Mouse (Mus musculus): Measurements from ENCODE around the gene Pard3b. TPM values are rescaled to one million over a fixed set of nuclear protein-coding genes. Genes with fewer than 3 reads are reported as not detected.

Pard3b gene
- polyA plus RNA-seq, 2 experiments = 0.44 to 1.4 TPM

- no peaks in the 10 kb centered on the region for H3K27me3 ChIP-seq (ENCODE audit: control insufficient read depth, insufficient read depth, low read length)
- no peaks in the 10 kb centered on the region for H3K36me3 ChIP-seq (replicated peaks; ENCODE audit: control insufficient read depth, insufficient read depth, low read depth)
- H3K9ac ChIP-seq (replicated peaks) = no peak overlapping the region
- WGBS (ENCODE audit: insufficient replicate concordance) = 70% methylated on average over 3 of the region's 3 CpGs
- H3K4me1 ChIP-seq (replicated peaks; ENCODE audit: control insufficient read depth in 2 of 2, insufficient read depth in 2 of 2, low read length in 1 of 2) = no peaks in the 10 kb centered on the region
- DNase-seq (ENCODE audit: low read depth in 3 of 3, low spot score in 3 of 3) (no peak), ATAC-seq (ENCODE audit: insufficient read depth) (no peak)
- TF ChIP-seq CTCF (IDR thresholded peaks at IDR 0.05; ENCODE audit: low read depth) (no peak), EP300 (IDR thresholded peaks at IDR 0.05; ENCODE audit: low read depth) (no peak)
- H3K4me2 ChIP-seq (ENCODE audit: low read depth) = no peak overlapping the region
- H3K27ac ChIP-seq = no peak overlapping the region
- no peak overlapping the region for H3K4me3 ChIP-seq (ENCODE audit: insufficient read depth in 1 of 2, low read depth in 2 of 2, low read length in 2 of 2)
- H3K9me3 ChIP-seq (ENCODE audit: control insufficient read depth, low read length) = no peaks in the 10 kb centered on the region
Measured at GRCm38 (mm10) chr1:61657760-61658159, 19.1 kb downstream of the Pard3b start.

DNA sequence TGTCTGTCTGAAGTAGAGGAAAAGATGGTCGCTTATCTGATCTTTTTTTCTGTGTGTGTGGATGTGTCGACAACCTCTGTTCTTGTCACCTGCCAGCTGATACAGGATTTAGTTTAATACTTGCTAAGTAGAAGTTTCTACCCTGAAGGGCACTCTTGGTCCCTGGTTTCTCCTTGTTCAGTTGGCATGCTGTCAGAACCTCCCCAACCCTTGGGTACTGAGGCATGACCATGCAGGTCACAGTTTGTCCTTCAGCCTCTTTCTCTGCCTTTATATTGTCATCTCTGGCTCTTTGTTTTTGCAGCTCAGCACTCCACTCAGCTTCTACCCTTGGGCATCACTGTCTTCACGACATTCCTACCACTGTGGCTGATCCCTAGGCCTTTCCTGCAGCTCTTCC is 21.3 kb downstream of the Pard3b start:
- DNase-seq (ENCODE audit: low read depth in 3 of 3, low spot score in 3 of 3) (no peak), ATAC-seq (ENCODE audit: insufficient read depth) (no peak)
- 45% methylated on average over 3 of the region's 3 CpGs for WGBS (ENCODE audit: insufficient replicate concordance)
- no peak overlapping the region for H3K4me3 ChIP-seq (ENCODE audit: insufficient read depth in 1 of 2, low read depth in 2 of 2, low read length in 2 of 2)
- no peak overlapping the region for H3K9ac ChIP-seq (replicated peaks)
- no peak for TF ChIP-seq EP300 (IDR thresholded peaks at IDR 0.05; ENCODE audit: low read depth)
- TF ChIP-seq CTCF (IDR thresholded peaks at IDR 0.05; ENCODE audit: low read depth) = no peak
- H3K27me3 ChIP-seq (ENCODE audit: control insufficient read depth, insufficient read depth, low read length) = no peaks in the 10 kb centered on the region
- H3K4me2 ChIP-seq (ENCODE audit: low read depth) = no peak overlapping the region
- H3K4me1 ChIP-seq (replicated peaks; ENCODE audit: control insufficient read depth in 2 of 2, insufficient read depth in 2 of 2, low read length in 1 of 2) = no peaks in the 10 kb centered on the region
- no peaks in the 10 kb centered on the region for H3K9me3 ChIP-seq (ENCODE audit: control insufficient read depth, low read length)
- H3K27ac ChIP-seq = no peak overlapping the region
- H3K36me3 ChIP-seq (replicated peaks; ENCODE audit: control insufficient read depth, insufficient read depth, low read depth) = no peaks in the 10 kb centered on the region

DNA sequence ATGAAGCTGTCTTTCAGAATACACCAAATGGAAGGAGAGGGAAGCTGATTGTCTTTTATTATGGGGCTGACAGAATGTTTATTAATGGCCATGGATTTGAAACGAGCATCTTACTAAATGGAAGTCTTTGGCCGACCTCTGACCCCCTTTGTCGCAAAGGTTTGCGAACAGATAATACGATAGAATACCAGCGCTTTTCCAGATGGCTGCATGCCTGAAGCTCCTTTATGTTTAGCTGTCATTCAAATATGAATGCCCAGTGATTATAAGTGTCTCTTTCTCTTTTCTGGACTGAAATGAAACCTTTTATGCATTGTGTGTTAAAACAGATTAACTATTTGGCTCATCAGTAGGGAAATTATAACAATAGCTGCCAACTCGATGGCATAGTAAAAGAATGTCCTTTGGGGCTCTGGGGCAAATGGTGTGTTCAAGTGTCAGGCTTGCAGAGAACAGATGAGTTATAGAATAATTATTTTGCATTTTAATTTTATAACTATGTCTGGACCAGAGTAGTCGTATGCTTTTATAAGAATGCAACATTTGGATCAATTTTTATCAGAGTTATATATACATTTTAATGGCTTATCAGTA is 46.7 kb downstream of the Pard3b start:
- 65% methylated on average over 8 of the region's 8 CpGs for WGBS (ENCODE audit: insufficient replicate concordance)
- ATAC-seq (ENCODE audit: insufficient read depth) (no peak), DNase-seq (ENCODE audit: low read depth in 3 of 3, low spot score in 3 of 3) (no peak)
- no peak overlapping the region for H3K27ac ChIP-seq
- H3K4me1 ChIP-seq (replicated peaks; ENCODE audit: control insufficient read depth in 2 of 2, insufficient read depth in 2 of 2, low read length in 1 of 2) = no peaks in the 10 kb centered on the region
- H3K27me3 ChIP-seq (ENCODE audit: control insufficient read depth, insufficient read depth, low read length) = no peaks in the 10 kb centered on the region
- no peaks in the 10 kb centered on the region for H3K36me3 ChIP-seq (replicated peaks; ENCODE audit: control insufficient read depth, insufficient read depth, low read depth)
- no peaks in the 10 kb centered on the region for H3K9me3 ChIP-seq (ENCODE audit: control insufficient read depth, low read length)
- no peak overlapping the region for H3K4me3 ChIP-seq (ENCODE audit: insufficient read depth in 1 of 2, low read depth in 2 of 2, low read length in 2 of 2)
- H3K9ac ChIP-seq (replicated peaks) = no peak overlapping the region
- no peak overlapping the region for H3K4me2 ChIP-seq (ENCODE audit: low read depth)
- TF ChIP-seq CTCF (IDR thresholded peaks at IDR 0.05; ENCODE audit: low read depth) (no peak), EP300 (IDR thresholded peaks at IDR 0.05; ENCODE audit: low read depth) (no peak)

GRCm38 (mm10) chr1:61685921-61686320 is 47.3 kb downstream of the Pard3b start:
- DNase-seq (ENCODE audit: low read depth in 3 of 3, low spot score in 3 of 3) = no peak
- H3K4me3 ChIP-seq (ENCODE audit: insufficient read depth in 1 of 2, low read depth in 2 of 2, low read length in 2 of 2) = no peak overlapping the region
- no peaks in the 10 kb centered on the region for H3K9me3 ChIP-seq (ENCODE audit: control insufficient read depth, low read length)
- H3K27ac ChIP-seq = no peak overlapping the region
- no peaks in the 10 kb centered on the region for H3K36me3 ChIP-seq (replicated peaks; ENCODE audit: control insufficient read depth, insufficient read depth, low read depth)
- no peak for ATAC-seq (ENCODE audit: insufficient read depth)
- no peak overlapping the region for H3K9ac ChIP-seq (replicated peaks)
- whole genome bisulfite sequencing (ENCODE audit: insufficient replicate concordance) = 43% methylated on average over 1 of the region's 1 CpGs
- no peaks in the 10 kb centered on the region for H3K4me1 ChIP-seq (replicated peaks; ENCODE audit: control insufficient read depth in 2 of 2, insufficient read depth in 2 of 2, low read length in 1 of 2)
- no peaks in the 10 kb centered on the region for H3K27me3 ChIP-seq (ENCODE audit: control insufficient read depth, insufficient read depth, low read length)
- H3K4me2 ChIP-seq (ENCODE audit: low read depth) = no peak overlapping the region
- TF ChIP-seq EP300 (IDR thresholded peaks at IDR 0.05; ENCODE audit: low read depth) (no peak), CTCF (IDR thresholded peaks at IDR 0.05; ENCODE audit: low read depth) (no peak)

- Histone ChIP-seq H3K4me1 (replicated peaks; ENCODE audit: control insufficient read depth in 2 of 2, insufficient read depth in 2 of 2, low read length in 1 of 2) (no peaks in the 10 kb centered on the region), H3K9ac (replicated peaks) (no peak overlapping the region), H3K4me2 (ENCODE audit: low read depth) (no peak overlapping the region), H3K36me3 (replicated peaks; ENCODE audit: control insufficient read depth, insufficient read depth, low read depth) (no peaks in the 10 kb centered on the region), H3K27ac (no peak overlapping the region), H3K4me3 (ENCODE audit: insufficient read depth in 1 of 2, low read depth in 2 of 2, low read length in 2 of 2) (no peak overlapping the region), H3K9me3 (ENCODE audit: control insufficient read depth, low read length) (no peaks in the 10 kb centered on the region), H3K27me3 (ENCODE audit: control insufficient read depth, insufficient read depth, low read length) (no peaks in the 10 kb centered on the region)
- TF ChIP-seq CTCF (IDR thresholded peaks at IDR 0.05; ENCODE audit: low read depth) (no peak), EP300 (IDR thresholded peaks at IDR 0.05; ENCODE audit: low read depth) (no peak)
- ATAC-seq (ENCODE audit: insufficient read depth) (no peak), DNase-seq (ENCODE audit: low read depth in 3 of 3, low spot score in 3 of 3) (no peak)
- WGBS (ENCODE audit: insufficient replicate concordance) = 57% methylated on average over 3 of the region's 3 CpGs
Measured at GRCm38 (mm10) chr1:61688301-61688700, 49.7 kb downstream of the Pard3b start.
